Mouse (Mus musculus): ENCODE results near the gene Gm49601. TPM values are rescaled to one million over a fixed set of nuclear protein-coding genes. Genes with fewer than 3 reads are reported as not detected.

The Gm49601 gene
- 4.9 TPM for polyA plus RNA-seq (2015; fragmentation: Illumina TruSeq; extraction: RNeasy Lipid Tissue Mini Kit (QIAGEN cat#74804); ENCODE audit: insufficient read depth, low read depth, low replicate concordance)

DNA sequence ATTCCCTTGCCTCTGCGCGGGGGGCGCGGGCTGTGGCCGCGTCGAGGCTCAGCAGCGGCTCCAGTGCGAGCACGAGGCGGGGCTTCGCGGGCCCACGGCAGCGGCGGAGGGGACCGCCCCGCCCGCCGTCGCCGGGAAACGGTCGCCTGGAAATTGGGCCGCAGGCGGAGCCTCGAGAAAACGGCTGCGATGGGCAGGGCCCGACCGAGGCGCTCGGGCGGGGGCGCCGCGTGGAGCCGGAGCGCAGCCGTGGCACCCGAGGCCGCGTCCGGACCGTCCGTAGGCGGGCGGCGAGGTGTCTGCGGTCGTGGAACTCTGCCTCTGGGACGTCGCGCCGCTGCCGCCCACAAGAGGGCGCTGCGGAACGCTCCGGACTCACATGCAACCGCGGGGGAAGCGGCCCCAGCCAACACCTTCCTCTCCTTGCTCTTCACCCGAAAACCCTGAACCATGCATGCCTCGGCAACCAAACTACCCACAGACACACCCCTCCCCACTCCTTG, at the start of gene Gm49601:
Gene Gm49601 (minus strand): TSS at position 52 of the 503 bp plus-strand sequence.

DNA sequence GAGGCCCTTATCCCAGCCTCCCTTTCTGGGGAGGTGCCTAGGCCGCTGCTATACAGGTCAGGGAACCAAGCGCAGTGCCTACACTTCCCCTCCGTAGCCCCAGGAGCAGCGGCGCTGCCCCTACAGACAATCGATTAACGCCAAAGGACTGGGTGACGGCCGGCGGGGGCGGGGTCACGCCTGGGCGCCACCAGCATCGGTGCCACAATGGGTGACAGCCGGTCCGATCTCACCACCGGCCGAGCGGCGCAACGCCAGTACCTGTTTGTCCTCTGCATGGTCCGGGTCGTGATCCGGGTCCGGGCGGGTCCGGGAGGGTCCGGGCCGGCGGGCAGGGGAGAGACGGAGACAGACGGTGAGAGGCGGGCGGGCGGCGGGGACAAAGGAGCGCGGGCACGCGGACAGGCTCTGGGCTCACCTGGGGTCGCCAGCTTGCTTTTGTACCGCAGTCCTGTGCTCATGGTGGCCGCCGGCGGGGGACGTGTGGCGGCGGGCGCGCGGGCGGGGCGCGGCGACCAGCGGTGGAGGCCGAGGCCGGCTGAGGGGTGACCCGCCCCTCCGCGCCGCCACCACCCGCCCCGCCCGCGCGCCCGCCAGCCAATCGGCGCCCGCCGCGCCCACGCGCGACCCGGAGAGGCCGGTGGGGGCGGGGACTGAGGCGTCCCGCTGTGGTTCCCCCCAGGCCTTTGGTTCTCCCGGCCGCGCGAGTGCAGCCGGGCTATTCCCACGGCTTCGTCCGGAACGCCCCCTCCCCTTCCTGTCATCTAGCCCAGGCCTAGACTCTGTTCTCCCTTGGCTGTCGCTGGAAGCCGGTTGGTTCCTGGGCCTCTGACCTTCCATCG, 3.4 kb upstream of the Gm49601 start, which contains the start of gene Sept5:
Gene Sept5 (minus strand): TSS at position 565 of the 842 bp plus-strand sequence.

DNA sequence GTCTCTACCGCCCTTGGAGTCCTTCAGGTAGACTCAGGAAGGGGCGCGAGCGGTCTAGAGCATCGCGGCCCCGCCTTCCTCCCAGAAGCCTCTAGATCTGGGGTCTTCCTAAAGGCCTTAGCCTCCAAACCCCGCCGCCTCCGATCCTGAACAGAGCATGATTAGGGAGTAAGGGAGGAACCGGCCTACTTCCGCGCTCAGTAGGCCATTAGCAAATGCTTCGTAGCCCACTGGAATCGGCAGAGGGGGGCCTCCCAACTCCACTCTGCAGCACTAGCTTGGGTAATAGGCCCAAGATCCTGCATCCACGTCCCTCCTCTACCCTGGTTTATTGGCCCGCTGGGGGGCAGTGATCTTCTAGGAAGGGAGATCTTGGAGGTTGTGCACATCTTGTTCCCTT, 4.2 kb downstream of the Gm49601 start, which contains the start of gene Gp1bb:
Gene Gp1bb (minus strand): TSS at position 385 of the 400 bp plus-strand sequence.

DNA sequence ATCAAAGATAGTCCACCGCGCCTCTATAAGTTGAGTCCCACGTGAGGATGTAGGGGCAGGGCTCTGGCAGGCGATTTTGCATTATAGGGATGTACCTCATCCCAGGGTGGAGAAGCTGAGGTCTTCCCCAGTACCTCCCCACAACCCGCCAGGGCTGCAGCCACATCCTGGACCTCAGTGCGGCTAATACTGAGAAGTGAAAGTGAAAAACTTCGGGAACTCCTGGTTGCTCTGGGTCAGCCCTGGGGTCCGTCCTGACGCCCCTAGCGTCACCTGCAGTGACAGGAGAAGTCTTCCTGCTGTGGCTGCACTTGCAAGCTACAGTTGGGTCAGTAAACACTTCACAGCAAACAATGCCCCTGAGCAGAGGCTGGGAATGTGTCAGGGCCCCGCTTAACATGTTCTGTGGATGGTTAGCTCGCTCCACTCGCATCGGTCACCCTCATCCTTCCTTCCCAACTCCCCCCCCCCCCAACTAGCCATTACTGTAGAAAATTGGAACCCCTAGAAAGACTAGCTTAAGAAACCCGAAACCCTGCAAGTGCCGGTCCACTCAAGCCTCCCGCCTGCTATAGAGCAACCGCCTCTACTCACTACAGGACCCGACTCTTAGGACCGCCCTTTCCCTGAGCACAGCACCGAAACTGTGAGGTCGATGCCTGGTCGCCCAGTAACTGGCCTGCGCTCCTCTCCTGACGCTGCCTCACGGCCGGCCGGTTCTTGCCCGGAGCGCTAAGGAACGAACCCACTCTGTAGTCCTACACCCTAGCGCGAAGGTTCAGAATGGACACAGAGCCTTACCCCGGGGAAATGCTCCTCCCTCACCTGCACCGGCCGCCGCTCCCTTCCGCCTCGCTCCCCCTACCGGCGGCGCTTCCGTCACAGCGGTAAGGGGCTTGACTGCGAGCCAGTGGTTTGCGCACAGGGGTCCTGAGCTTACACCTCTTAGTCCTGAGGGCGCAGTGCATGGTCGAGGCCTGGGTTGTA, 36.1 kb downstream of the Gm49601 start, which contains the start of gene Tbx1:
Gene Tbx1 (minus strand): TSS at position 868 of the 987 bp plus-strand sequence.

Other genes with a start within 250 kb of the Gm49601 start
- gene Txnrd2, start 200.0 kb downstream of the Gm49601 start, polyA plus RNA-seq (2015; fragmentation: Illumina TruSeq; extraction: RNeasy Lipid Tissue Mini Kit (QIAGEN cat#74804); ENCODE audit: insufficient read depth, low read depth, low replicate concordance): 7.0 TPM
- gene Comt, start 199.6 kb downstream of the Gm49601 start, polyA plus RNA-seq (2015; fragmentation: Illumina TruSeq; extraction: RNeasy Lipid Tissue Mini Kit (QIAGEN cat#74804); ENCODE audit: insufficient read depth, low read depth, low replicate concordance): 18.8 TPM
- gene Gnb1l, start 127.7 kb downstream of the Gm49601 start, polyA plus RNA-seq (2015; fragmentation: Illumina TruSeq; extraction: RNeasy Lipid Tissue Mini Kit (QIAGEN cat#74804); ENCODE audit: insufficient read depth, low read depth, low replicate concordance): 0.89 TPM
- gene Rtl10, start 127.5 kb downstream of the Gm49601 start, polyA plus RNA-seq (2015; fragmentation: Illumina TruSeq; extraction: RNeasy Lipid Tissue Mini Kit (QIAGEN cat#74804); ENCODE audit: insufficient read depth, low read depth, low replicate concordance): 1.1 TPM
- 0.46 TPM for gene Tbx1, start 35.8 kb downstream of the Gm49601 start, polyA plus RNA-seq (2015; fragmentation: Illumina TruSeq; extraction: RNeasy Lipid Tissue Mini Kit (QIAGEN cat#74804); ENCODE audit: insufficient read depth, low read depth, low replicate concordance)
- gene Gp1bb, start 4.0 kb downstream of the Gm49601 start, polyA plus RNA-seq (2015; fragmentation: Illumina TruSeq; extraction: RNeasy Lipid Tissue Mini Kit (QIAGEN cat#74804); ENCODE audit: insufficient read depth, low read depth, low replicate concordance): 0.81 TPM
- gene Sept5, start 3.5 kb upstream of the Gm49601 start, polyA plus RNA-seq (2015; fragmentation: Illumina TruSeq; extraction: RNeasy Lipid Tissue Mini Kit (QIAGEN cat#74804); ENCODE audit: insufficient read depth, low read depth, low replicate concordance): 6.8 TPM
- gene Cldn5, start 150.4 kb upstream of the Gm49601 start, polyA plus RNA-seq (2015; fragmentation: Illumina TruSeq; extraction: RNeasy Lipid Tissue Mini Kit (QIAGEN cat#74804); ENCODE audit: insufficient read depth, low read depth, low replicate concordance): 5.0 TPM
- 11.6 TPM for gene Ufd1, start 185.4 kb upstream of the Gm49601 start, polyA plus RNA-seq (2015; fragmentation: Illumina TruSeq; extraction: RNeasy Lipid Tissue Mini Kit (QIAGEN cat#74804); ENCODE audit: insufficient read depth, low read depth, low replicate concordance)
- gene Cdc45, start 185.6 kb upstream of the Gm49601 start, polyA plus RNA-seq (2015; fragmentation: Illumina TruSeq; extraction: RNeasy Lipid Tissue Mini Kit (QIAGEN cat#74804); ENCODE audit: insufficient read depth, low read depth, low replicate concordance): 0.79 TPM
- 7.8 TPM for gene 2510002D24Rik, start 210.2 kb upstream of the Gm49601 start, polyA plus RNA-seq (2015; fragmentation: Illumina TruSeq; extraction: RNeasy Lipid Tissue Mini Kit (QIAGEN cat#74804); ENCODE audit: insufficient read depth, low read depth, low replicate concordance)
- not detected for gene Gm28539, start 210.2 kb upstream of the Gm49601 start, polyA plus RNA-seq (2015; fragmentation: Illumina TruSeq; extraction: RNeasy Lipid Tissue Mini Kit (QIAGEN cat#74804); ENCODE audit: insufficient read depth, low read depth, low replicate concordance)